Mouse (Mus musculus) MEL (cell line): ENCODE measurements around the gene Pde4dip.

ENCODE experiments used
- CHD2 ChIP-seq: IDR thresholded peaks from 2 replicates; pipeline ENCODE4 v1.6.1; 2011; ENCODE audit warnings: low read length, improper control_type of control experiment
- CTCF ChIP-seq, 3 experiments: IDR thresholded peaks in 2 of 3; conservative IDR thresholded peaks in 1 of 3; 2 replicates each; pipeline ENCODE4 v1.5.1; 2011 to 2012; ENCODE audit warnings: low read length in 3 of 3, low read depth in 2 of 3, mild to moderate bottlenecking in 2 of 3, improper control_type of control experiment in 1 of 3, inconsistent platforms in 1 of 3, mixed read lengths in 1 of 3, moderate library complexity in 1 of 3; ENCODE audit not compliant: control insufficient read depth in 1 of 3, insufficient read depth in 1 of 3, poor library complexity in 1 of 3, severe bottlenecking in 1 of 3
- ELF1 ChIP-seq: IDR thresholded peaks from 2 replicates; pipeline ENCODE4 v1.6.1; 2014; ENCODE audit warnings: low read depth, mild to moderate bottlenecking, inconsistent platforms, low read length, improper control_type of control experiment, moderate library complexity
- ETS1 ChIP-seq: IDR thresholded peaks from 2 replicates; pipeline ENCODE4 v1.6.1; 2012; ENCODE audit warnings: low read depth, mild to moderate bottlenecking, inconsistent platforms, low read length, improper control_type of control experiment, moderate library complexity
- GABPA ChIP-seq: IDR thresholded peaks from 2 replicates; pipeline ENCODE4 v1.6.1; 2012; ENCODE audit warnings: low read depth, mild to moderate bottlenecking, inconsistent platforms, low read length, improper control_type of control experiment, moderate library complexity
- MAX ChIP-seq: IDR thresholded peaks from 2 replicates; pipeline ENCODE4 v1.6.1; 2011; ENCODE audit warnings: low read length, improper control_type of control experiment
- POLR2A ChIP-seq, 2 experiments: IDR thresholded peaks; 2 replicates each; pipeline ENCODE4 v1.6.1; 2011 to 2012; ENCODE audit warnings: low read length in 2 of 2, mild to moderate bottlenecking in 2 of 2, control low read depth in 1 of 2, improper control_type of control experiment in 1 of 2, low read depth in 1 of 2, moderate library complexity in 1 of 2; ENCODE audit not compliant: control insufficient read depth in 1 of 2, insufficient read depth in 1 of 2, poor library complexity in 1 of 2
- POLR2AphosphoS2 ChIP-seq: IDR thresholded peaks from 2 replicates; pipeline ENCODE4 v1.6.1; 2011; ENCODE audit warnings: low read length, improper control_type of control experiment

DNA sequence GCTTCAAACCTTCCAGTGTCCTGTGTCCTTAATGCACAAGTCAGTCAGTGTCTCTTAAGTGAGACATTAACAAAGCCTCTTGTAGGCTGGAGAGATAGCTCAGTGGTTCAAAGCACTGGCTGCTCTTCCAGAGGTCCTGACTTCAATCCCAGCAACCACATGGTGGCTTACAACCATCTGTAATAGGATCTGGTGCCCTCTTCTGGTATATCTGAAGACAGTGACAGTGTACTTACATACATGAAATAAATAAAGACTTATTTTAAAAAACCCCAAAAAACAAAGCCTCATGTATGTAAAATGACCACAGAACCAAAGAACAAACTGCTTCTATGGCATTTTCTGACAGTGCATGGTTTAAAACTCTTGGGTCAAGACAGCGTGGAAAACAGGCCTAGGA, 172.6 kb downstream of the Pde4dip start:
- TF ChIP-seq POLR2A (IDR thresholded peaks at IDR 0.05; ENCODE audit: control insufficient read depth in 1 of 2, insufficient read depth in 1 of 2, low read depth in 1 of 2, low read length in 2 of 2, poor library complexity in 1 of 2) (no peak), CTCF (IDR thresholded peaks at IDR 0.05 in 2 of 3, conservative IDR thresholded peaks at IDR 0.05 in 1 of 3; ENCODE audit: control insufficient read depth in 1 of 3, insufficient read depth in 1 of 3, low read depth in 2 of 3, low read length in 3 of 3, poor library complexity in 1 of 3, severe bottlenecking in 1 of 3) (peak in 2 of 3 experiments; percentile 17 to 61; a peak in 4 of 6 replicates), POLR2AphosphoS2 (no peak), GABPA (no peak), ELF1 (no peak), MAX (no peak), CHD2 (no peak), ETS1 (no peak)
